Mouse (Mus musculus) embryonic facial prominence, embryonic 11.5 days (tissue): Measurements from ENCODE around the gene Sgms1. TPM values are rescaled to one million over a fixed set of nuclear protein-coding genes. Genes with fewer than 3 reads are reported as not detected.
"Not testable (repeated sequence)": the region's sequence is repeated elsewhere in the genome, so short reads cannot be mapped to it uniquely, and the experiment has no call there.

ENCODE experiments used
- ATAC-seq: fragments of 200-750 bp; cut with Nextera tagmentation; replicated peaks from 2 replicates; pipeline ENCODE4 v1.8.0; 2017; ENCODE audit warnings: low read depth; ENCODE audit not compliant: insufficient number of reproducible peaks, low FRiP score, low TSS enrichment
- DNase-seq: peaks from one replicate; pipeline ENCODE4 v3.0.0-alpha.2; 2015; ENCODE audit warnings: low spot score
- H3K27ac ChIP-seq: fragments of 300-500 bp; sonication (generic); replicated peaks from 2 replicates; pipeline ENCODE4 v1.5.1; 2014; ENCODE audit warnings: mild to moderate bottlenecking, low read depth, low read length, control low read depth
- H3K27me3 ChIP-seq: fragments of 300-500 bp; sonication (generic); 2 replicates; pipeline ENCODE4 v1.6.1; 2014; ENCODE audit warnings: mild to moderate bottlenecking, low read length, moderate library complexity, mixed read lengths; ENCODE audit not compliant: control insufficient read depth, insufficient read depth
- H3K36me3 ChIP-seq: fragments of 300-500 bp; sonication (generic); replicated peaks from 2 replicates; pipeline ENCODE4 v1.6.1; 2014; ENCODE audit warnings: low read depth, mild to moderate bottlenecking, low read length, moderate library complexity, mixed read lengths; ENCODE audit not compliant: control insufficient read depth, insufficient read depth
- H3K4me1 ChIP-seq: fragments of 300-500 bp; sonication (generic); 2 replicates; pipeline ENCODE4 v1.6.1; 2014; ENCODE audit warnings: low read length, mixed read lengths; ENCODE audit not compliant: control insufficient read depth, insufficient read depth
- H3K4me2 ChIP-seq: fragments of 300-500 bp; sonication (generic); 2 replicates; pipeline ENCODE4 v1.6.1; 2014; ENCODE audit warnings: low read depth, mild to moderate bottlenecking, control low read depth, low read length, moderate library complexity
- H3K4me3 ChIP-seq: fragments of 300-500 bp; sonication (generic); 2 replicates; pipeline ENCODE4 v1.5.1; 2014; ENCODE audit warnings: low read depth, low read length, control low read depth
- H3K9ac ChIP-seq: fragments of 300-500 bp; sonication (generic); replicated peaks from 2 replicates; pipeline ENCODE4 v1.6.1; 2014; ENCODE audit warnings: mild to moderate bottlenecking, control low read depth, low read length
- H3K9me3 ChIP-seq: fragments of 300-500 bp; sonication (generic); replicated peaks from 2 replicates; pipeline ENCODE4 v1.6.1; 2016; ENCODE audit warnings: mild to moderate bottlenecking, low read length, inconsistent platforms, mixed read lengths; ENCODE audit not compliant: control insufficient read depth
- WGBS: fragments of 180-500 bp; shearing (Covaris S2); extraction: QIAGEN DNeasy Blood & Tissue Kit; methylation state at CpG from one replicate; pipeline ENCODE4 v1.1.7; 2014; 5-methylcytosine and 5-hydroxymethylcytosine counted together
- polyA plus RNA-seq: library from polyadenylated mRNA; unstranded; fragments of >200 nt; fragmentation: Nextera tagmentation; extraction: Ambion mirVana; gene quantifications from 2 replicates; pipeline ENCODE4 v1.2.1, GENCODE M21; 2014

The Sgms1 gene
- polyA plus RNA-seq, 1 experiment from 2014 or later = 12.2 TPM

GRCm38 (mm10) chr19:32360546-32360945, 29.0 kb downstream of the Sgms1 start:
- no peaks in the 10 kb centered on the region for H3K27me3 ChIP-seq
- H3K9ac ChIP-seq = no peak overlapping the region
- no peaks in the 10 kb centered on the region for H3K9me3 ChIP-seq
- H3K4me1 ChIP-seq = no peaks in the 10 kb centered on the region
- no peak for DNase-seq
- no peaks in the 10 kb centered on the region for H3K36me3 ChIP-seq
- no peak for ATAC-seq
- no peak overlapping the region for H3K4me2 ChIP-seq
- H3K4me3 ChIP-seq = no peak overlapping the region
- H3K27ac ChIP-seq = no peak overlapping the region
- WGBS = 77% methylated on average over 3 of the region's 3 CpGs

GRCm38 (mm10) chr19:32358699-32359517, 30.6 kb downstream of the Sgms1 start:
- ATAC-seq (no peak), DNase-seq (no peak)
- Histone ChIP-seq H3K27me3 (no peaks in the 10 kb centered on the region), H3K4me1 (no peaks in the 10 kb centered on the region), H3K36me3 (no peaks in the 10 kb centered on the region), H3K9me3 (no peaks in the 10 kb centered on the region), H3K4me2 (no peak overlapping the region), H3K4me3 (no peak overlapping the region), H3K27ac (no peak overlapping the region), H3K9ac (no peak overlapping the region)
- WGBS = 83% methylated on average over 12 of the region's 12 CpGs

DNA sequence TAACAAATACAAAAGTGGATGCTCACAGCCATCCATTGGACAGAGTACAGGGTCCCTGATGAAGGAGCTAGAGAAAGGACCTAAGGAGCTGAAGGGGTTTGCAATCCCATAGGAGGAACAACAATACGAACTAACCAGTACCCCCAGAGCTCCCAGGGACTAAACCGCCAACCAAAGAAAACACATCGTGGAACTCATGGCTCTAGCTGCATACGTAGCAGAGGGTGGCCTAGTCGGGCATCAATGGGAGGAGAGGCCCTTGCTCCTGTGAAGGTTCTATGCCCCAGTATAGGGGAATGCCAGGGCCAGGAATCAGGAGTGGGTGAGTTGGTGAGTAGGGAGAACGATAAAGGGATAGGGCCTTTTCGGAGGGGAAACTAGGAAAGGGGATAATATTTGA, 31.5 kb downstream of the Sgms1 start:
- H3K27ac ChIP-seq, ATAC-seq, H3K4me3 ChIP-seq, H3K9ac ChIP-seq, H3K4me2 ChIP-seq, H3K4me1 ChIP-seq, H3K36me3 ChIP-seq, H3K27me3 ChIP-seq, DNase-seq, H3K9me3 ChIP-seq: not testable (repeated sequence)
- 97% methylated on average over 7 of the region's 7 CpGs for WGBS

GRCm38 (mm10) chr19:32356166-32356565, 33.3 kb downstream of the Sgms1 start:
- H3K4me3 ChIP-seq = no peak overlapping the region
- H3K27ac ChIP-seq = no peak overlapping the region
- no peaks in the 10 kb centered on the region for H3K36me3 ChIP-seq
- 35% methylated on average over 4 of the region's 4 CpGs for WGBS
- no peak overlapping the region for H3K4me2 ChIP-seq
- H3K27me3 ChIP-seq = no peaks in the 10 kb centered on the region
- H3K4me1 ChIP-seq = no peaks in the 10 kb centered on the region
- no peaks in the 10 kb centered on the region for H3K9me3 ChIP-seq
- no peak; the same call in 1 of the 2 replicates for ATAC-seq
- no peak overlapping the region for H3K9ac ChIP-seq
- peak; percentile 19 for DNase-seq

- no peak overlapping the region for H3K4me3 ChIP-seq
- H3K27ac ChIP-seq = no peak overlapping the region
- 91% methylated on average over 9 of the region's 9 CpGs for WGBS
- no peak for DNase-seq
- ATAC-seq = no peak
- H3K9me3 ChIP-seq = no peaks in the 10 kb centered on the region
- no peak overlapping the region for H3K4me2 ChIP-seq
- H3K36me3 ChIP-seq = no peaks in the 10 kb centered on the region
- no peaks in the 10 kb centered on the region for H3K27me3 ChIP-seq
- no peaks in the 10 kb centered on the region for H3K4me1 ChIP-seq
- H3K9ac ChIP-seq = no peak overlapping the region
Observed at GRCm38 (mm10) chr19:32353447-32353846, 36.1 kb downstream of the Sgms1 start.

- no peak overlapping the region for H3K4me2 ChIP-seq
- H3K4me1 ChIP-seq = no peaks in the 10 kb centered on the region
- no peak overlapping the region for H3K9ac ChIP-seq
- ATAC-seq (no peak), DNase-seq (no peak)
- no peak overlapping the region for H3K4me3 ChIP-seq
- no peaks in the 10 kb centered on the region for H3K27me3 ChIP-seq
- no peaks in the 10 kb centered on the region for H3K36me3 ChIP-seq
- H3K27ac ChIP-seq = no peak overlapping the region
- WGBS = 48% methylated on average over 7 of the region's 7 CpGs
- H3K9me3 ChIP-seq = no peaks in the 10 kb centered on the region
Observed at GRCm38 (mm10) chr19:32348955-32349654, 40.4 kb downstream of the Sgms1 start.

GRCm38 (mm10) chr19:32347491-32347890, 42.0 kb downstream of the Sgms1 start:
- WGBS = 89% methylated on average over 5 of the region's 5 CpGs
- no peak overlapping the region for H3K4me3 ChIP-seq
- no peak overlapping the region for H3K9ac ChIP-seq
- H3K4me2 ChIP-seq = no peak overlapping the region
- no peak for ATAC-seq
- no peak overlapping the region for H3K27ac ChIP-seq
- no peaks in the 10 kb centered on the region for H3K36me3 ChIP-seq
- no peaks in the 10 kb centered on the region for H3K4me1 ChIP-seq
- no peaks in the 10 kb centered on the region for H3K9me3 ChIP-seq
- no peaks in the 10 kb centered on the region for H3K27me3 ChIP-seq
- DNase-seq = no peak
